Mouse (Mus musculus) CH12.LX (cell line): ENCODE results near the gene Cep126. TPM values are rescaled to one million over a fixed set of nuclear protein-coding genes. Genes with fewer than 3 reads are reported as not detected.
A peak's percentile ranks its signal among the peaks of the same experiment; 100 is the strongest.

Source experiments
- DNase-seq: peaks from one replicate; pipeline ENCODE4 v3.0.0-alpha.2; 2013; ENCODE audit errors: extremely low read depth
- H3K27ac ChIP-seq: 2 replicates; pipeline ENCODE4 v1.5.1; 2012; ENCODE audit warnings: low read depth, mild to moderate bottlenecking, control low read depth, moderate library complexity; ENCODE audit not compliant: insufficient read depth
- H3K27me3 ChIP-seq: replicated peaks from 2 replicates; pipeline ENCODE3; 2012; ENCODE audit warnings: inconsistent platforms
- H3K36me3 ChIP-seq, 2 experiments: replicated peaks in 1 of 2; 2 replicates each; pipeline versions ENCODE3 to v1.6.1; 2012; ENCODE audit warnings: inconsistent platforms in 1 of 2, low read length in 1 of 2, mild to moderate bottlenecking in 1 of 2, mixed read lengths in 1 of 2, moderate library complexity in 1 of 2; ENCODE audit not compliant: control insufficient read depth in 1 of 2, insufficient read depth in 1 of 2
- H3K4me1 ChIP-seq, 2 experiments: 2 replicates each; pipeline ENCODE4 v1.6.1; 2012; ENCODE audit warnings: inconsistent platforms in 1 of 2, moderate library complexity in 1 of 2; ENCODE audit not compliant: insufficient read depth in 2 of 2, control insufficient read depth in 1 of 2
- H3K4me2 ChIP-seq: 2 replicates; pipeline ENCODE4 v1.6.1; 2012; ENCODE audit warnings: low read depth, mild to moderate bottlenecking, control low read depth; ENCODE audit not compliant: poor library complexity, insufficient read depth, severe bottlenecking
- H3K4me3 ChIP-seq, 3 experiments: fragments of 150-350 bp in 1 of 3; sonication (generic) in 1 of 3; replicated peaks in 1 of 3; 2 replicates each; pipeline versions ENCODE3 to v1.5.1; 2011 to 2012; ENCODE audit warnings: low read depth in 2 of 3, low read length in 2 of 3, mild to moderate bottlenecking in 2 of 3, moderate library complexity in 2 of 3, control low read depth in 1 of 3, improper control_type of control experiment in 1 of 3, inconsistent platforms in 1 of 3, mixed read lengths in 1 of 3; ENCODE audit not compliant: poor library complexity in 1 of 3
- H3K79me2 ChIP-seq: replicated peaks from 2 replicates; pipeline ENCODE4 v1.6.1; 2012; ENCODE audit warnings: mild to moderate bottlenecking, moderate library complexity; ENCODE audit not compliant: control insufficient read depth, poor library complexity, insufficient read depth, severe bottlenecking; ENCODE audit errors: extremely low read depth
- H3K9ac ChIP-seq: 2 replicates; pipeline ENCODE4 v1.6.1; 2012; ENCODE audit warnings: low read depth, mild to moderate bottlenecking, control low read depth, moderate library complexity; ENCODE audit not compliant: insufficient read depth
- H3K9me3 ChIP-seq: replicated peaks from 2 replicates; pipeline ENCODE3; 2012; ENCODE audit warnings: low read length, inconsistent platforms, mixed read lengths
- CTCF ChIP-seq, 2 experiments: IDR thresholded peaks in 1 of 2; conservative IDR thresholded peaks in 1 of 2; 2 replicates each; pipeline ENCODE4 v1.5.1; 2011 to 2012; ENCODE audit warnings: low read depth in 2 of 2, low read length in 2 of 2, improper control_type of control experiment in 1 of 2, inconsistent platforms in 1 of 2, mild to moderate bottlenecking in 1 of 2, moderate library complexity in 1 of 2
- ELF1 ChIP-seq: IDR thresholded peaks from 2 replicates; pipeline ENCODE4 v1.6.1; 2014; ENCODE audit warnings: low read depth, mild to moderate bottlenecking, inconsistent platforms, low read length, improper control_type of control experiment
- EP300 ChIP-seq: IDR thresholded peaks from 2 replicates; pipeline ENCODE4 v1.6.1; 2011; ENCODE audit warnings: low read length, improper control_type of control experiment
- ETS1 ChIP-seq: conservative IDR thresholded peaks from 2 replicates; pipeline ENCODE4 v1.6.1; 2012; ENCODE audit warnings: low read depth, mild to moderate bottlenecking, inconsistent platforms, low read length, improper control_type of control experiment, moderate library complexity
- HCFC1 ChIP-seq: IDR thresholded peaks from 2 replicates; pipeline ENCODE4 v1.6.1; 2012; ENCODE audit warnings: low read depth, mild to moderate bottlenecking, inconsistent platforms, low read length, improper control_type of control experiment
- KAT2A ChIP-seq: IDR thresholded peaks from 2 replicates; pipeline ENCODE4 v1.6.1; 2012; ENCODE audit warnings: low read length, improper control_type of control experiment, inconsistent platforms; ENCODE audit not compliant: insufficient replicate concordance
- MAZ ChIP-seq: IDR thresholded peaks from 2 replicates; pipeline ENCODE4 v1.6.1; 2012; ENCODE audit warnings: low read depth, mild to moderate bottlenecking, inconsistent platforms, low read length, improper control_type of control experiment, moderate library complexity
- MYC ChIP-seq: IDR thresholded peaks from 2 replicates; pipeline ENCODE4 v1.6.1; 2011; ENCODE audit warnings: low read depth, mild to moderate bottlenecking, improper control_type of control experiment, low read length
- NELFE ChIP-seq: IDR thresholded peaks from 2 replicates; pipeline ENCODE4 v1.6.1; 2011; ENCODE audit warnings: low read depth, low read length, improper control_type of control experiment
- NRF1 ChIP-seq: IDR thresholded peaks from 2 replicates; pipeline ENCODE4 v1.6.1; 2014; ENCODE audit warnings: low read depth, mild to moderate bottlenecking, inconsistent platforms, low read length, improper control_type of control experiment, moderate library complexity
- PAX5 ChIP-seq: IDR thresholded peaks from 2 replicates; pipeline ENCODE4 v1.6.1; 2012; ENCODE audit warnings: low read length, inconsistent platforms, mixed read lengths
- RAD21 ChIP-seq: IDR thresholded peaks from 2 replicates; pipeline ENCODE4 v1.6.1; 2011; ENCODE audit warnings: low read depth, mild to moderate bottlenecking, low read length, improper control_type of control experiment, moderate library complexity
- RCOR1 ChIP-seq: conservative IDR thresholded peaks from 2 replicates; pipeline ENCODE4 v1.6.1; 2012; ENCODE audit warnings: low read depth, mild to moderate bottlenecking, inconsistent platforms, low read length, improper control_type of control experiment
- SMC3 ChIP-seq: IDR thresholded peaks from 2 replicates; pipeline ENCODE4 v1.6.1; 2011; ENCODE audit warnings: low read depth, low read length, improper control_type of control experiment
- TCF12 ChIP-seq: IDR thresholded peaks from 2 replicates; pipeline ENCODE4 v1.6.1; 2014; ENCODE audit warnings: low read depth, mild to moderate bottlenecking, inconsistent platforms, low read length, improper control_type of control experiment
- USF2 ChIP-seq: conservative IDR thresholded peaks from 2 replicates; pipeline ENCODE4 v1.6.1; 2011; ENCODE audit warnings: low read depth, low read length, improper control_type of control experiment
- ZNF384 ChIP-seq: IDR thresholded peaks from 2 replicates; pipeline ENCODE4 v1.6.1; 2012; ENCODE audit warnings: low read depth, low read length, improper control_type of control experiment, inconsistent platforms
- dilution Hi-C: fragments of 300-500 bp; cut with MboI; formaldehyde crosslinking; loops from 2 replicates; pipeline ENCODE4 v1.14.3; 2020; ENCODE audit warnings: low sequenced_read_pairs; ENCODE audit not compliant: extremely low pct_unique_long_range_greater_than_20kb, extremely low pct_ligation_motif_present
- in situ Hi-C: fragments of 300-500 bp; cut with MboI; formaldehyde crosslinking; loops from 3 replicates; pipeline ENCODE4 v1.14.3; 2019; ENCODE audit warnings: low sequenced_read_pairs, low pct_ligation_motif_present, low pct_unique_long_range_greater_than_20kb, mixed read lengths
- polyA plus RNA-seq: library from polyadenylated mRNA; unstranded; fragments of >175 nt; gene quantifications from 2 replicates; pipeline ENCODE4 v1.2.1, GENCODE M21; 2012; ENCODE audit warnings: low read depth; ENCODE audit not compliant: insufficient read length
- total RNA-seq, 2 experiments: library from RNA; depleted of rRNA; stranded (reverse); fragments of 300-350 nt in 1 of 2; fragments of >200 nt in 1 of 2; gene quantifications; 2 replicates each; pipeline ENCODE4 v1.2.3; 2012 to 2014

The Cep126 gene
- total and polyA plus RNA-seq, 3 experiments = not detected

- Histone ChIP-seq H3K27me3 (no peaks in the 10 kb centered on the region), H3K79me2 (no peaks in the 10 kb centered on the region), H3K4me2 (no peak overlapping the region), H3K36me3 (no peaks in the 10 kb centered on the region), H3K9me3 (no peaks in the 10 kb centered on the region), H3K4me3 (no peak overlapping the region), H3K4me1 (no peaks in the 10 kb centered on the region), H3K27ac (no peak overlapping the region), H3K9ac (no peak overlapping the region)
- TF ChIP-seq ETS1 (no peak), MYC (no peak), NRF1 (no peak), ZNF384 (no peak), USF2 (no peak), KAT2A (no peak), TCF12 (no peak), NELFE (no peak), MAZ (no peak), PAX5 (no peak), ELF1 (no peak), HCFC1 (no peak), EP300 (no peak), RCOR1 (no peak)
- no peak for DNase-seq
- dilution Hi-C loops (no loop called here), in situ Hi-C loops (no loop called here)
These were observed 55.2 kb downstream of the Cep126 start for GRCm38 (mm10) chr9:8078882-8079281.

- H3K9ac ChIP-seq = no peak overlapping the region
- no peaks in the 10 kb centered on the region for H3K4me1 ChIP-seq
- dilution Hi-C loops = no loop called here
- peak; percentile 24 for DNase-seq
- no peak overlapping the region for H3K4me2 ChIP-seq
- H3K9me3 ChIP-seq = no peaks in the 10 kb centered on the region
- H3K79me2 ChIP-seq = no peaks in the 10 kb centered on the region
- in situ Hi-C loops = no loop called here
- peak; percentile 71 for TF ChIP-seq SMC3
- TF ChIP-seq CTCF (conservative IDR thresholded peaks at IDR 0.05 in 1 of 2, IDR thresholded peaks at IDR 0.05 in 1 of 2; ENCODE audit: low read depth in 2 of 2, low read length in 2 of 2) = peak; percentile 36 to 78; a peak in 3 of 4 replicates
- no peak for TF ChIP-seq ZNF384
- TF ChIP-seq NRF1 = no peak
- peak; percentile 76 for TF ChIP-seq RAD21
- no peak overlapping the region for H3K27ac ChIP-seq
- H3K4me3 ChIP-seq = no peak overlapping the region
- no peaks in the 10 kb centered on the region for H3K27me3 ChIP-seq
- no peaks in the 10 kb centered on the region for H3K36me3 ChIP-seq
These were observed 59.7 kb downstream of the Cep126 start for GRCm38 (mm10) chr9:8074345-8074744.
